Mouse (Mus musculus): ENCODE measurements around the gene Dnaaf5. TPM values are rescaled to one million over a fixed set of nuclear protein-coding genes. Genes with fewer than 3 reads are reported as not detected.

Dnaaf5 gene
- polyA plus RNA-seq (2015; fragmentation: Nextera tagmentation; extraction: Ambion mirVana) = 5.6 and 5.8 TPM in 2 replicates

- no peaks in the 10 kb centered on the region for H3K9me3 ChIP-seq
- under 1% methylated on average over 83 of the region's 87 CpGs for WGBS
- no peaks in the 10 kb centered on the region for H3K27me3 ChIP-seq (replicated peaks)
- peak within 1 kb of the TSS; percentile 69 for H3K27ac ChIP-seq (replicated peaks)
- peak within 1 kb of the TSS; percentile 95 for H3K4me3 ChIP-seq
- peaks cover 30% of the 10 kb centered on the region for H3K36me3 ChIP-seq
- H3K4me1 ChIP-seq = peaks cover 29% of the 10 kb centered on the region
- peak; percentile 94 for ATAC-seq (ENCODE audit: extremely low read depth, insufficient number of reproducible peaks, low FRiP score, low TSS enrichment)
- H3K9ac ChIP-seq = peak within 1 kb of the TSS; percentile 92
- H3K4me2 ChIP-seq = peak within 1 kb of the TSS; percentile 95
Observed at GRCm38 (mm10) chr5:139149681-139150602, at the start of gene Dnaaf5, which contains the start of gene Prkar1b. Gene Dnaaf5, plus strand, starts transcription at chr5:139150223. Gene Prkar1b, minus strand, starts transcription at chr5:139150001.

GRCm38 (mm10) chr5:139101783-139102182, 48.2 kb upstream of the Dnaaf5 start:
- peaks cover 37% of the 10 kb centered on the region for H3K4me1 ChIP-seq
- no peak overlapping the region for H3K9ac ChIP-seq
- no peaks in the 10 kb centered on the region for H3K36me3 ChIP-seq
- H3K4me2 ChIP-seq = no peak overlapping the region
- H3K27me3 ChIP-seq (replicated peaks) = no peaks in the 10 kb centered on the region
- ATAC-seq (ENCODE audit: extremely low read depth, insufficient number of reproducible peaks, low FRiP score, low TSS enrichment) = no peak
- peaks cover 5% of the 10 kb centered on the region for H3K9me3 ChIP-seq
- 48% methylated on average over 6 of the region's 6 CpGs for WGBS
- H3K27ac ChIP-seq (replicated peaks) = peak overlapping the region; percentile 34; the same call in 1 of the 2 replicates
- no peak overlapping the region for H3K4me3 ChIP-seq

DNA sequence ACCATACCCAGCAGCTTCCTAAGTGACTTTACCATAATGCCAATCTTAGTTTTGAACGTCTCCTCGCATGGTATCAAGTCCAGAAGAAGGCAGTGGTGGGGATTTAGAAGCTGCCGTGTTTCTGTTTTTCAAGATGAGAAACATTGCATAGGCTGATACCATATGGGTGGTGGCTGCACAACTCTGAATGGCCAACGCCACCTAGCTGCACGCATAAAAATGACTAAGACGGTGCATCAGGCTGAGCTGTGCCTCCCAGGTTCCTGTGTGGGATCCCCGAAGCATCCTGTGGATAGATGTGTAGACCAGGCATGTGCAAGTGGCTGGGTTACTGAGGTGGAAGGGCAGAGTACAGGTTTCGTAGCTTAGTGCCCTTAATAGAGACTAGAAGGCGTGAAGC, 42.2 kb upstream of the Dnaaf5 start:
- ATAC-seq (ENCODE audit: extremely low read depth, insufficient number of reproducible peaks, low FRiP score, low TSS enrichment) = no peak
- WGBS = 64% methylated on average over 9 of the region's 9 CpGs

DNA sequence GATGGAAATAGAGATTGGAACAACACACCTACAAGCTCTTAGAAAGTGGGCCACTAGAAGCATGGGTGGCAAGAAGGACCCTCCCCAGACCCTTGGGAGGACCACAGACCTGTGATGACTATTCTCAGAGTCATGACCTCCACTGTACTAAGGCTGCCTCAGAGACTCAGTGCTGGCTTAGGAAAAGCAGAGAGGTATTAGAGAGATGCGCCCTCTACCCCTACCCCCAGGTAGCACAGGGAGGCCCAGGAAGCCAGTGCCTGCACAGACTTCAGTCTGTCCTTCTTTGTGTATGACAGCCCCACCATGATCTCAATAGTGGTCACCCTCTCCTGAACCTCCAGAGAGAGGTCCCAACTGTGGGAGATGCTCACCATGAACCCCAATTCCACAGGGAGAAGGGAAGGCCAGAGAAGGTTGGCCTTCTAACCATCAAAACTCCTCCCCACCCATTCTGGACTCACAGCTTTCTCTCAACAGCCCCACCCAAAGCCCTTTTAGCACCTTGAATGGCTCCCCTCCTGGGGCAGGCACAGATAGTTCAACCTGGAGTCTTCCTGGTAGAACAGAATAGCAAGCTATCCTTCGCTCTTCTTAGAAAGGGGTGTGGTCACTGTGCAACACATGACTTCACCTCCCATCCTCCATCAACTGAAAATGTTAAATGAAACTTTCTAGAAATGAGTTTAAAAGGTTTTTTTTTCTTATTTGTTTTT, 39.7 kb upstream of the Dnaaf5 start:
- no peak for ATAC-seq (ENCODE audit: extremely low read depth, insufficient number of reproducible peaks, low FRiP score, low TSS enrichment)
- H3K4me3 ChIP-seq = no peak overlapping the region
- H3K9ac ChIP-seq = no peak overlapping the region
- no peaks in the 10 kb centered on the region for H3K36me3 ChIP-seq
- H3K27me3 ChIP-seq (replicated peaks) = peaks cover 11% of the 10 kb centered on the region
- H3K27ac ChIP-seq (replicated peaks) = no peak overlapping the region
- H3K4me2 ChIP-seq = no peak overlapping the region
- H3K4me1 ChIP-seq = no peaks in the 10 kb centered on the region
- WGBS = 81% methylated on average over 2 of the region's 2 CpGs
- H3K9me3 ChIP-seq = no peaks in the 10 kb centered on the region

More for the DNA sequence above, 42.2 kb upstream of the Dnaaf5 start:
- Histone ChIP-seq H3K27me3 (replicated peaks) (peaks cover 11% of the 10 kb centered on the region), H3K4me2 (no peak overlapping the region), H3K4me1 (no peaks in the 10 kb centered on the region), H3K9me3 (no peaks in the 10 kb centered on the region), H3K4me3 (no peak overlapping the region), H3K9ac (no peak overlapping the region), H3K36me3 (no peaks in the 10 kb centered on the region), H3K27ac (replicated peaks) (no peak overlapping the region)

- H3K27me3 ChIP-seq (replicated peaks) = peaks cover 11% of the 10 kb centered on the region
- H3K9ac ChIP-seq = no peak overlapping the region
- no peak overlapping the region for H3K4me3 ChIP-seq
- H3K27ac ChIP-seq (replicated peaks) = no peak overlapping the region
- H3K4me1 ChIP-seq = no peaks in the 10 kb centered on the region
- no peaks in the 10 kb centered on the region for H3K9me3 ChIP-seq
- H3K36me3 ChIP-seq = no peaks in the 10 kb centered on the region
- ATAC-seq (ENCODE audit: extremely low read depth, insufficient number of reproducible peaks, low FRiP score, low TSS enrichment) = no peak
- H3K4me2 ChIP-seq = no peak overlapping the region
- 74% methylated on average over 9 of the region's 9 CpGs for WGBS
Observed at GRCm38 (mm10) chr5:139111991-139112390, 38.0 kb upstream of the Dnaaf5 start.

DNA sequence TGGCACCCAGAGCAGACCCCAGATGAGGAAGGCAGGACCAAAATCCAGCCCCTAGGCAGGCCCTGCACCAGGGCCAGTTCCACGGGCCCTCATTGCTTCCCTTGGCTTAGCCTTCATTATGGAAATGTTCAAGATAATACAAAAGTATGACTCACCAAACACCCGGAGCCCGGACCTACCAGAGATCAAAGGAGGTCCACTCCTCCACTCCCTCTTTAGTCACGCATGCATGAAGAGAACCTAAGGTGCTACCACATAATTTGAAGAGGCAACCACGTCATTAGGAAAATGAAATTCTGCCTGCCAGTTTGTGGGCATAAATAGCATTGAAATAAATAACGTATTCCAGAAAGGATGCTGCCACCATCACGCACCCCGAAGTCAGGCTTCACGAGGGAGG, 37.6 kb upstream of the Dnaaf5 start:
- 64% methylated on average over 9 of the region's 9 CpGs for WGBS
- H3K9me3 ChIP-seq = no peaks in the 10 kb centered on the region
- peaks cover 11% of the 10 kb centered on the region for H3K27me3 ChIP-seq (replicated peaks)
- H3K4me3 ChIP-seq = no peak overlapping the region
- no peak overlapping the region for H3K4me2 ChIP-seq
- H3K4me1 ChIP-seq = no peaks in the 10 kb centered on the region
- no peaks in the 10 kb centered on the region for H3K36me3 ChIP-seq
- H3K9ac ChIP-seq = no peak overlapping the region
- no peak for ATAC-seq (ENCODE audit: extremely low read depth, insufficient number of reproducible peaks, low FRiP score, low TSS enrichment)
- H3K27ac ChIP-seq (replicated peaks) = no peak overlapping the region

DNA sequence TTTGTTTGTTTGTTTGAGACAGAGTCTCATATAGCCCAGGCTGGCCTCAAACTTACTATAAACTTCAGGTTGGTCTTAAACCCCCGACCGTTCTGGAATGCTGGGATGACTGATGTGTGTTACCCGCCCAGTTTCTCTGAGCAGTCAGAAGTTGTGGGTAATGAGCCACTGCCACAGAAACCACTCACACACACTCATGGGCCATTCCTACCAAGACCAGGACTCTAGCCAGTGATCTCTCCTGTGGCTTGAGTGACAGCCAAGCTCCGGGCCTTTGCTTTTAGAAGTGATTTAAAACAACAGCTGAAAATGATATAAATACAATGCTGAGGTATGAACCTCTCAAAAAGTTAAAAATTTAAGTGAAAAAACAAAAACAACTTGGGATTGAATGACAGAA, 35.1 kb upstream of the Dnaaf5 start:
- ATAC-seq (ENCODE audit: extremely low read depth, insufficient number of reproducible peaks, low FRiP score, low TSS enrichment) = no peak
- no peak overlapping the region for H3K27ac ChIP-seq (replicated peaks)
- no peaks in the 10 kb centered on the region for H3K36me3 ChIP-seq
- peaks cover 4% of the 10 kb centered on the region; the same call in 1 of the 2 replicates for H3K27me3 ChIP-seq (replicated peaks)
- no peaks in the 10 kb centered on the region for H3K9me3 ChIP-seq
- WGBS = 72% methylated on average over 4 of the region's 4 CpGs
- no peak overlapping the region for H3K9ac ChIP-seq
- H3K4me1 ChIP-seq = peaks cover 10% of the 10 kb centered on the region
- H3K4me2 ChIP-seq = no peak overlapping the region
- H3K4me3 ChIP-seq = no peak overlapping the region

DNA sequence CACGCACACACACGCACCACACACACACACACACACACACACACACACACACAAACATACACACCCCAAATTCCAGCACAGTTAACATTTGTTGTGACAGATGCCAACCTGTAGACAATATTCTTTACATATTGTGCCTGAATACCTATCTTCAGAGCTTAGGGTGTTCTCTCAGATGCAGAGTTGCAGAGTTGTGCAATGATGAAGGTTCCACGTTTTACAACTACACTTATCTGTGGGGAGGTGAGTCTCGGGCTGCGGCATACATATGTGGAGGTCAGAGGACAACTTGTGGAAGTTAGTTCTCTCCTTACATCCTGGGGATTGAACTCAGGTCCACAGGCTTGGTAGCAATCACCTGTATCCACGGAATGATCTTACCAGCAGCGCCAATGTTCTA, 34.5 kb upstream of the Dnaaf5 start:
- no peak overlapping the region for H3K27ac ChIP-seq (replicated peaks)
- H3K36me3 ChIP-seq = no peaks in the 10 kb centered on the region
- H3K4me2 ChIP-seq = no peak overlapping the region
- WGBS = 79% methylated on average over 7 of the region's 7 CpGs
- ATAC-seq (ENCODE audit: extremely low read depth, insufficient number of reproducible peaks, low FRiP score, low TSS enrichment) = no peak
- H3K27me3 ChIP-seq (replicated peaks) = peaks cover 4% of the 10 kb centered on the region; the same call in 1 of the 2 replicates
- H3K4me3 ChIP-seq = no peak overlapping the region
- peaks cover 10% of the 10 kb centered on the region for H3K4me1 ChIP-seq
- no peaks in the 10 kb centered on the region for H3K9me3 ChIP-seq
- no peak overlapping the region for H3K9ac ChIP-seq

DNA sequence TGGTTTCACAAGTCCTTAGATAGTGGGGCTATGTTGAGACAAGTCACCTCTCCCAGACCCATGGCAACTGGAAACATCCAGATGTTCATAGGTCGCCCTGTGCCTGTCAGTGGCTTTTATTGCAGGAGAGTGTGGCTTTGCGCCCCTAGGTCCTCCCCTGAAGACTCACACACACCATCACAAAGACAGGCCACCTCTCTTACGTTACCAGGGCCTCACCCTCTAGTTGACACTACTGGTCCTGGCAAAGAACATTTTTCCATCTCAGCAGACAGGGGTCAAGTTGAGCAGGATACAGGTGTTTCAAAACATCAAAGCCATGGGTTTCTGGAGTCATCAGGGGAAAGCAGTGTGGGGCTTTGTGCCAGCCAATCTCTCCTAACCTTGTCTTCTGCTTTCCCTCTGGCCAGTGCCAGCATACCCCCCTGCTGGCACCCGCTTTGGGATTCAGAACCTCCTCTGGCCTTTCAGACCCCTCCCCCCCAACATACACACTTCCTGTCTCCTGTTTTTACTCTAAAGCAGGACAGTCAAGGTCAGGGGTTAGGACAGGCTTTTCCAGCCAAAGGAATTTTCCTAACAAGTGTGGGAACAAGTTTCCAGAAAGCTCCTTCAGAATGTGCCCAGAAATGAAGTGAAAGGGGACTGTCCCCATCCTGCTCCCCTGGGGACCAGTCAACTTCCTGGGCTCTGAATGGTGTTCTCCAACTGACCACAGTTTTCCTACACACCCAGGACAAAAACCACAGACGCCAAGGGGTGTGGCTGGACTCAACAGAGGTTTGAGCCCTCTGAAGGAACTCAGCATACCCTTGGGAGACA, 31.7 kb upstream of the Dnaaf5 start:
- Histone ChIP-seq H3K4me3 (no peak overlapping the region), H3K4me2 (no peak overlapping the region), H3K27ac (replicated peaks) (0 out of 2 replicates have a peak overlapping the region, but pooled peaks have one; percentile 24), H3K27me3 (replicated peaks) (no peaks in the 10 kb centered on the region), H3K9ac (no peak overlapping the region), H3K36me3 (peaks cover 2% of the 10 kb centered on the region; the same call in 1 of the 2 replicates), H3K9me3 (peaks cover 5% of the 10 kb centered on the region; the same call in 1 of the 2 replicates), H3K4me1 (peaks cover 10% of the 10 kb centered on the region)
- ATAC-seq (ENCODE audit: extremely low read depth, insufficient number of reproducible peaks, low FRiP score, low TSS enrichment) = no peak
- 51% methylated on average over 5 of the region's 5 CpGs for WGBS

GRCm38 (mm10) chr5:139118961-139119276, 31.1 kb upstream of the Dnaaf5 start:
- 62% methylated on average over 2 of the region's 2 CpGs for WGBS
- Histone ChIP-seq H3K9ac (no peak overlapping the region), H3K36me3 (peaks cover 2% of the 10 kb centered on the region; the same call in 1 of the 2 replicates), H3K27me3 (replicated peaks) (no peaks in the 10 kb centered on the region), H3K9me3 (peaks cover 5% of the 10 kb centered on the region; the same call in 1 of the 2 replicates), H3K27ac (replicated peaks) (0 out of 2 replicates have a peak overlapping the region, but pooled peaks have one; percentile 24), H3K4me2 (no peak overlapping the region), H3K4me3 (no peak overlapping the region), H3K4me1 (peaks cover 10% of the 10 kb centered on the region)
- ATAC-seq (ENCODE audit: extremely low read depth, insufficient number of reproducible peaks, low FRiP score, low TSS enrichment) = no peak
